Mouse (Mus musculus) T-cell, adult 66 days (primary cell): ENCODE measurements around the gene Plcb2. TPM values are rescaled to one million over a fixed set of nuclear protein-coding genes. Genes with fewer than 3 reads are reported as not detected.

Experiments used
- total RNA-seq, 2 experiments: library from RNA; stranded (reverse); gene quantifications; 3 replicates in 1 of 2; 4 replicates in 1 of 2; pipeline ENCODE4 v1.2.4; 2023

The Plcb2 gene
- total RNA-seq: 100 to 1,000 TPM; 113 to 119 TPM

DNA sequence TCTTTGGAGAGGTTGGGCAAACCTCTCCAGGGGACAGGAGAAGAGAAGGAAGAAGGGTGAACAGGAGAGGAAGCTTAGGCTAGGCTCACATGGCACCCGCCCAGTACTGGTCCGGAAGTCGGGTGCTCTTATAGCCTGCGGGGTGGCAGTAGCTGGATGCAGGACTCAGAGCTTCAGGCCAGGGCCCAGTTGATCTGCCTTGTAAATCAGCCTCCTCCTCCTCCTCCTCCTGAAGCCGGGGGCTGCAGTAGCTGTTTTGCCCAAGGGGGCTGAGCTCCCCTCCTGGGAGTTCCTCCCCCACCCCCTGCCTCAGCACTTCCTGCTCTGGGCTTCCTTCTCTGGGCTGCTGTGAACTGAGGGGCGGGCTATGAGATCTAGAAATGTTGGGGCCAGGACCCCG, at the start of gene Plcb2:
Plcb2 (minus strand) TSS at position 102 of the 400 bp plus-strand sequence.

GRCm38 (mm10) chr2:118772158-118772874, 44.1 kb upstream of the Plcb2 start, which contains the start of gene Phgr1:
Phgr1 (plus strand) TSS chr2:118772769.

DNA sequence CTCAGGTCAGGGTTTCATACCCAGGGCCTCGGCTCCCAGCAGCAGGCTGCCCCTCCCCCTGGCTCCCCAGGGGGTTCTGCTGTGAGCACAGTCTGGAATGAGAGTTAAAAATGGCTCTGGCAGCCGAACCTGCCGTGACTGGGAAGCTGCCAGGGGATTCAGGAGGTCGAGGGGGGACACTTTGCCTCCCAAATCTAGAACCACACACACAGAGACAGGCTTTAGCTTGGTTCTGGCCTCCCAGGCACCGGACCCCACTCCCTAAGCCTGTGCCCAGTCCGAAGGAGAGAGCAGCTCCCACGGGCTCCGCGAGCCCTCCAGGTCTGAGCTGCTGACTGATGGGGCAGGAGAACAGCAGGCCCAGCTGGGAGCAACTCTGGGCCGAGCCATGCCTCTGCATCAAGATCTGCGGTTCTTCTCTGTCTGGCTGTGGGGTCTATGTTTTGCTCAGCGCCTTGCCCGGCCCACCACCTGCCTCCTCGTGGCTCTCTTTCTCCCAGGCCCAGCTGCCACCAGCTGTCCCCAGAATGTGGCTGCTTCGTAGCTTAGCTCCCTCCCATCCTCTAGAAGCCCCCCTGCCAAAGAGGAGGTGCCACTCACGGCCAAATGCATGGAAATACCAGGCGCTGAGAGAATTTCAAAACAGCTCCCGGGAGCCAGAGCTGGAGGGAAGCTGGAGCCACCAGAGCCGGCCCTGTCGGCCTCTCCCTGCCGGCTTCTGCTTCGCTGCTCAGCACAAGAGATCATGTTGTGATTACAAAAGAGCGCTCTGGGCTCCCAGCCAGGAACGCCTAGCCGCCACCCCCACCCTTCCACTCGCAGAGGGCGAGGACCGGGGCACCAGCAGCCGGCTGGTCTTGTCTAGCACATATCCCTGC, 33.9 kb upstream of the Plcb2 start, which contains the start of gene Ccdc9b:
Ccdc9b (minus strand) TSS at position 756 of the 878 bp plus-strand sequence.

GRCm38 (mm10) chr2:118745232-118745884, 17.1 kb upstream of the Plcb2 start, which contains the start of gene Inafm2:
Inafm2 (plus strand) TSS chr2:118745758.

DNA sequence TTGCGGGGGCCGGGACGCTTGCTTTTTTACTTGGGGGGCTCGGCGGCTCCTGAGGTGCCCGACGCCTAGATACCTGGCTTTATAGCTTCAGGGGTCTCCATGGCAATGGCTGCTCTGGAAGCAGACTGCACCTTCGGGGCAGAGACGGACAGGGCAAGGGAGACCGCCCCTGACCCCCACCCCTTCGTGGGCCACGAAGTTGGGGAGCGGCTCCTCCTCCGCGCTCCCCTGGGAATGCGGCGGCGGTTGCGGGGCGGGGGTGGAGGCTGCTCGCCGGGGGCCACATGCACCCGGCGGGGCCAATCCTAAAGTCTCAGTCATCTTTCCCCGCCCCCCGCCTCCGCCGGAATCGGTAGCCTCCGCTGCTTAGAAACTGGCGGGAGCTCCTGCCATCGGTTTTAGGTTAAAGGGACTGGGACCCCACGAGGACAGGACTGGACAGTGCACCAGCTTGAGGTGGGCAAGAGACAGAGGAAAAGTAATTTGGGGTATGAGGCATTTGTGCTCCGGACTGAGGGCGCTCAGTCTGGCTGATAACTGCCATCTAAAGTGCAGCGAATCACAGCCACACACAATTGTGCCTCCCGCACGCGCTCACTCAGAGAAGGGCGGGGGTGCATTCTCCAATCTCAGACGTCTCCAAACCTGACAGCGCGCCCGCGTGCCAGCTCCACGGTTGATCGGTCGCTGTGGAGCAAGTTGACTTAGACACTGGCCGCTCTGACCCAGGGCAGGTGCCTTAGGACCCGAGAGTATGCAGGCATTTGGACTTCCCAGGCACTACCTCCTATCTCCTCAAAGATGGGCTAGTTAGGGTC, 24.1 kb downstream of the Plcb2 start, which contains the start of gene Ankrd63:
Ankrd63 (minus strand) TSS at position 51 of the 818 bp plus-strand sequence.

DNA sequence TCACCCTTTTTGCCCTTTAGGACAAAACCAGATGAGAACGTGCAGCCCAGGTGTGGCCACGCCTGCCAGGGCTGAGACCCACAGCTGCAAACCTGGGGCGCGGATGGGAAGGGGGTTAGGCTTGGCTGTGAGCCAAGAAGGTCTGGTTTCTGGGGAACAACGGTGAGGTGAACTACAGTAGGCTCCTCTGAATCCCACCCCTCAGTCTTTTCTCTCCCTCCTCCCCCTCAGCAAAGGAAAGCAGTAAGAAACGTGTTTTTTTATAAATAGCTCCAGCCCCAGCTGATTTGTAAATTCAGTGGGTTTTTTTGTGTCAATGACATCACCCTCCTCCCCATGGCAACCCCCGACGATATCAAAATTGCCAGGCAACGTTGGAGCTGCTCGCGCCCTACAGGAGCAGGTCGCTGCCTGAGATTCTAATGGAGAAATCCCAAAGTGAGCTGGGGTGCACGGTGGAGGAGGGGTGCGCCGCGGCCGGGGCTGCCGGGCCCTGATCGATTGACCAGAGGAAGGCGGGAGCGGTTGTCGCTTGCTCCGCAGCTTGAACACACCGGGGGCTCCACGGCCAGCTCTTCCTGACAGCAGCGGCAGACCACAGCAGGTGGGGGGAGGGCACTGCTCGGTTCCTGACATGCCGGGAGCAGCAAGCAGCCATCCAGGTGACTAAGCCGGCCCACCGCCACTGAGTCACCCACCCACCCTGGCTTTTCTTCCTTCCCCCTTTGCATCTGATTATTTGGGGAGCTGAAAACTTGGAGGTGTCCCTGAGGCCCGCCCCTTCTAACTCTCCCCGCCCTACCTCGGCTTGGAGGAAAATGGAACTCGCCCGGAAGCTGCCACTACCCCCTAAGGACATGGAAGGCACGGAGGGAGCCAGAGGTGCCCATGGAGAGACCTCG, 65.1 kb downstream of the Plcb2 start, which contains the start of gene Pak6:
Pak6 (plus strand) TSS at position 402 of the 902 bp plus-strand sequence.

Other genes starting within 250 kb of the Plcb2 start
- gene Srp14, start 248.7 kb downstream of the Plcb2 start, total RNA-seq: 100 to 1,000 TPM; 109 to 119 TPM
- gene Bmf, start 178.8 kb downstream of the Plcb2 start, total RNA-seq: 1 to 10 TPM; 2.9 to 4.6 TPM
- gene Bub1b, start 130.2 kb downstream of the Plcb2 start, total RNA-seq: 1 to 10 TPM; 2.3 to 7.1 TPM
- 1 to 10 TPM in 1 of 2 experiments, under 1 TPM in 1; 0.89 to 1.3 TPM for gene Pak6, start 65.1 kb downstream of the Plcb2 start, total RNA-seq
- gene Ankrd63, start 24.5 kb downstream of the Plcb2 start, total RNA-seq: 1 to 10 TPM; 2.3 to 3.1 TPM
- gene Inafm2, start 17.3 kb upstream of the Plcb2 start, total RNA-seq: 10 to 100 TPM; 26.4 to 31.1 TPM
- gene Ccdc9b, start 34.2 kb upstream of the Plcb2 start, total RNA-seq: not detected
- gene Phgr1, start 44.3 kb upstream of the Plcb2 start, total RNA-seq: not detected
- not detected for gene Disp2, start 51.3 kb upstream of the Plcb2 start, total RNA-seq
- gene Knstrn, start 85.6 kb upstream of the Plcb2 start, total RNA-seq: 10 to 100 TPM; 10.2 to 13.4 TPM
- gene Ivd, start 133.5 kb upstream of the Plcb2 start, total RNA-seq: 10 to 100 TPM; 70.0 to 75.2 TPM
- 10 to 100 TPM; 35.1 to 39.8 TPM for gene Bahd1, start 171.9 kb upstream of the Plcb2 start, total RNA-seq
- 1 to 10 TPM; 4.1 to 5.5 TPM for gene Chst14, start 198.1 kb upstream of the Plcb2 start, total RNA-seq